Mouse (Mus musculus) 3T3-L1 (cell line): ENCODE results near the gene Il10ra.

Experiments used
- DNase-seq: peaks from one replicate; pipeline ENCODE4 v3.0.0-alpha.2; 2015; ENCODE audit warnings: low read depth, low spot score

Gene Il10ra

GRCm38 (mm10) chr9:45268597-45269325, at the start of gene Il10ra:
TSS of gene Il10ra (minus strand) at chr9:45269149.
- no peak for DNase-seq

DNA sequence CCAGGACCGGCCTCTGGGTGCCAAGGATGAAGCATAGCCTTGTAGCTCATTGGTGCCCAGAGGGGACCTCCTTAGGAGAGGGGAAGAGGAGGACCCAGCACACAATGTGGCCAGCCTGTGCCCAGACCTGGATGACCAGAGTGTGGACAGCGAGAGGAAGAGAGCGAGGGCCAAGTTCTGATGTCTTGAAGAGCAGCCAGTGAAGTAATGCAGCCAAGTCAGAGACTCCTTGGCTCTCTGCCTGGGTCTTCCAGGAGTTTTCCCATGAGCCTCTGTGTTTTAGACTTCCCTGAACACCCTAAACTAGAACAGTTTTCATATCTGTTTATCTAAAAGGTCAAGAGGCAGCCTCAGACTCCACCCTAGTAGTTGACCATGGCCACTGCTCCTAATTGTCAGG, 48.7 kb upstream of the Il10ra start:
- DNase-seq: peak; percentile 3

DNA sequence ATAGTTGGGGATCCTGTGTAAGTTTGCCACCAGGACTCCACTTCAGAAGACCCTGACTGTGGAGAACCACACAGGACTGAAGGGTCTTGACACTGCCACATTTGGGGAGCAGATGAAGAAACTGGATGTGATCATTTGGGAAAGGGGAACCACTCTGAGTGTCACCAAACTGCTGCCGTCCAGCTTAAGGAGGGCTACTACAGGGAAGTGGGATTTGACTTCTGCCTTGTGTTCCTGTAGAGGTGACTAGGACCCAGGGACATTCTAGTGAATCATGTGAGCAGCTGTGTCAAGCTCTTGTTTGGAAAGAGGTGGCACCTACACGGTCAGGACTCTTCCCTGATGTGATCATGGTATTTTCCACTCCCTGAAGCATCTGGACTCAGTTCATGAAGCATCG, 45.0 kb upstream of the Il10ra start:
- DNase-seq: no peak

DNA sequence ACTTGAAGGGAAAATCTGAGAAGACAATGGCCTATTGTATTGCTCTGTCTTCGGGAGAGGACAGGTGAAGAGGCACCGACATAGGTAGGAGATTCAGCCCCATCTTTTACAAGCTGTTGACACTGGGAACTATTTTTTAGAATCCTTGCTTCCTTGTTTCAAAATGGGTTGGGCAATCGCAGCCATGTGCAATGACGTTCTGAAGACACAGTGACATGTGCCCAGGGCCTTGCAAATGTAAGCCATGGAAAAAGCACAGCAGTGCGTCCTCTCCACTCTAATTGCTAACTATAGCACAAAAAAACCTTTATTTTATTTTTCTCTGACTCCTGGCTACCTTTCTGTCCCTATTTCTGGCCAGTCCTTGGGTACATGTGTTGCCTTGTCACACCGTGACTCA, 42.9 kb upstream of the Il10ra start:
- DNase-seq: no peak

DNA sequence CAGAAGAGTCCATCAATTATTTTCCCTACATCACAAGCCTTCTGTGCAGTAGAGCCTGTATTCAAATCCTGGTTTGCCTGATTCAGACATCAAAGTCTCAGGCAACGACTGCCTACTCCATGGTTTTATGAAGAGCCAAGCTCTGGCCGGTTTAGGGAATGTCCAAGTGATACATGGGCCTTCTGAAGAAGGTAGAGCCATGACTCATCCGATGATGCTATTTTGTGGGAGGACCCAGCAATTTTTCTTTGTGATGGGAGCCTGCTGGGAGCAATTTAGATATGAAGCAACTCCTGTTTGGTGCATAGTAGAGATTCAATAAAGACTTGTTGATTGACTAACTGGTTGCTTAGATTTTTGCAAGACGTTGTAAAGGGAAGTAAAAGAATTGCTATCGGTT, 39.6 kb upstream of the Il10ra start:
- peak; percentile 12 for DNase-seq

DNA sequence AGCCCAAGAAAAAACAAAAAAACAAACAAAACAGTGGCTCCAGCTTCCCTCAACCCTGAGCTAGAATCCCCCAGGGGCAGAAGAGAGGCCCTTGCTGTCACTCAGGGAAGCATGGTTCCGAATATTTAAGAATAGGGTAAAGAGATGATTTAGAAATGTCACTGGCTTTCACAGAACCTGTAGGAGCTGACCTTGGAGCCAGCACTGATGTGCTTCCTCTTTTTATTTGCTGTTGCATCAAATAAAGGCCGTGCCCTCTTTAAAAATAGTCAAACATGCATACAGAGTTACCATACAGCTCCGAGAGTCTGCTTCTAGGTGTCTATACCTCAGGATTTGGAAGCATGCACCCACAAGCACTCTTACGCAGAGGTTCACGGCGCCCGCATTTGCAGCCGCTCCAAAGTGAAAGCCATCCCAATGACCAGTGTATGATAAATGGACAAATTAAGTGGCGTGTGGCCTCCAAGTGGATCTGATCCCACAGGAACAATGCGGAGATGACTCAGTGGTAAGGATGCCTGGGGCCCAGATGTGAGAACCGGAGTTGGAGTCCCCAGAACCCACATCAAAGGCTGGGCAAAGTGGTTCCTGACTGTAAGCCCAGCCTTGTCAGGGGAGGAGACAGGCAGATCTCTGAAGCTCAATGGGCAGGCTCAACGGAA, 37.9 kb upstream of the Il10ra start:
- peak; percentile 40 for DNase-seq

DNA sequence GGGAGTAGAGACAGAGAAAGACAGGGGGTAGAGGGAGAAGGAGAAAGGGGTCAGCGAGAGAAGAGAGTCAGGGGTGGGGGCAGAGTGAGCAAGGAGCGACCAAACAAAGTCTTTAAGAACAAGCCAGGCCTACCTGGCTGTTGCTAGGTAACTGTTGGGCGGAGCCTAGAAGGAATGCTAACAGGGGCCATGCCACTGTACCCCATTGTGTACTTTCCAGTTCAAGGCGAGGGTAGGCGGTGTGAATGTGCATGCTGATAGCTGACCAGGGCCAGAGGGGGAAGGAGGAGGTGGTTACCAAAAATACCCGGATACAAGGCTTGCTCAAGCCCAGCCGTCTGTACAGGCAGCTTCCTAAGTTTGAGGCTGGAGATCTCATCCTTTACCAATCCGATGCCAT, 32.8 kb upstream of the Il10ra start:
- DNase-seq: no peak

GRCm38 (mm10) chr9:45300422-45301104, 31.6 kb upstream of the Il10ra start:
- peak; percentile 63 for DNase-seq

- peak; percentile 7 for DNase-seq
Observed at GRCm38 (mm10) chr9:45299231-45300006, 30.5 kb upstream of the Il10ra start.

GRCm38 (mm10) chr9:45294210-45295011, 25.5 kb upstream of the Il10ra start:
- no peak for DNase-seq

DNA sequence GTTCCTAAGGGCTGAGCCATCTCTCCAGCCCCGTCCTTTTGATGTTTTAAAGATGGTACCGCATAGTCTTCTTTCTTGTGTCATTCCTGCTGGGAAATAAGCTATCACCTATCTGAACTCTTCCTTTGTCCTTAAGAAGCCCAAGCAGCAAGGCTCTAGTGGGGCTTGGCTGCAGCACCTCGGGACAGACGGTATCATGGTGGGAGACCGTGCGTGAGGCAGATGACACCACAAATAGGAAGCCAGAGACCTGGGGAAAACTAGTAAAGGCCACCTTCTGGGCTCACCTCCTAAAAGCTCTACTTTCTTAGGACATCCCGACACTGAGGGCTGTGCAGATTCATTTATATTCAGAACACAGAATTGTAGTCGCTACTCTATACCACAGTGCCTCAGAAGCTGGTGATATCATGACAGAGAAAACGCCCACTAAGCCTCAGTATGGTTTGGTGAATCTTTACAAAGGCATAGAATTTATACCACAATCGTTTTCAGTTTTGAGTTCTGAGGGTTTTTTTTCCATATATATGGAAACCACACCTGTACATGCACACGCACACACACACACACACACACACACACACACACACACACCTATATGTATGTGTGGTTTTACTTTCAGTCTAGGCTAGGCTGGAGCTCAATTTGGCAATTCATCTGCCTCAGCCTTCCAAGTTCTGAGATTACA, 22.7 kb upstream of the Il10ra start:
- no peak for DNase-seq

DNA sequence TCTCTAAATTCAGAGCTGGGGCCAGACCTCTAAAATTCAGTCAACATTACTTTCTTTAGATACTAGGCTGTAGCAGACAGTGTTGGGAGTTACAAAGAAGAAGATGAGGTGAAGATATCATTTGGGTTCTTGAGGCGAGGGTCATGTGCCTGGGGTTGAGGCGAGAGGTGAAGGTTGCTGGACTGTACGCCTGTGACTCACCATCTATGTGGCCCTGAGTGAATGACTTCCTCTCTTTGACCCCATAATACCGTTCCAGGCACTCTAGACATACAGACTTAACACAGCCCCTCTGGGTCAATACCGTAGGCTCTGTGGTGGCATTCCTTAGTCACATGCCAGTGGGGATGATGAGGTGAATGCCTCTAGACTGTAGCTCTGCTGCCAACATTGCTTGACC, 13.5 kb upstream of the Il10ra start:
- no peak for DNase-seq

- no peak for DNase-seq
Observed at GRCm38 (mm10) chr9:45280891-45281290, 11.9 kb upstream of the Il10ra start.

DNA sequence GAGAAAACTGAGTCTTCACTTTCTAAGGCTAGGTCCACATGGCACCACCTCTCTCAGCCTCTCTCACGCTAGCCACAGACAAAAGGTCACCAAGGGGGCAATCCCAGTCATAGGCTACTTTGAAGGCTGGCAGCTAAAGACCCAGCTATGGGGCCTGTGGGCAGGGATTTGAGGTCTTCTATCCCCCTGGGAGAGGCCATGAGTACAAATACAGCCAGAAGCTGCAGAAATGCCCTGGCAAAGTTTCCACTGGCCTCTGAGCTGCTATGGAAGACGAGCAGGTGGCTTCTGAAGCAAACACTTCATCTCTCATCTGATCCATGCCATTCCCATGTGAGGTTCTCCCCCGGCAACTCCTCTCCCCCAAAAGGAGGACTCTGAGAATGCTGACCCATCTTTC, 11.1 kb upstream of the Il10ra start:
- DNase-seq: no peak

- no peak for DNase-seq
Observed at GRCm38 (mm10) chr9:45274635-45275034, 5.7 kb upstream of the Il10ra start.

- DNase-seq: no peak
Observed at GRCm38 (mm10) chr9:45274218-45274617, 5.3 kb upstream of the Il10ra start.

- DNase-seq: no peak
Observed at GRCm38 (mm10) chr9:45272213-45272612, 3.3 kb upstream of the Il10ra start.

GRCm38 (mm10) chr9:45268079-45268478, 870 bp downstream of the Il10ra start:
- DNase-seq: no peak

GRCm38 (mm10) chr9:45267099-45267498, 1.9 kb downstream of the Il10ra start:
- DNase-seq: no peak

GRCm38 (mm10) chr9:45261872-45262271, 7.1 kb downstream of the Il10ra start:
- DNase-seq: no peak

- DNase-seq: no peak
Observed at GRCm38 (mm10) chr9:45261466-45261865, 7.5 kb downstream of the Il10ra start.
